Mouse (Mus musculus) liver, adult 2 months (tissue): Measurements from ENCODE around the gene Acp5.

Source experiments
- CTCF ChIP-seq: fragments of 200-500 bp; IDR thresholded peaks from 2 replicates; pipeline ENCODE4 v1.5.1; 2011; ENCODE audit warnings: low read depth, low read length, control low read depth
- POLR2A ChIP-seq: fragments of 200-500 bp; IDR thresholded peaks from 2 replicates; pipeline ENCODE4 v1.6.1; 2011; ENCODE audit warnings: low read length, control low read depth; ENCODE audit not compliant: insufficient read depth; ENCODE audit errors: extremely low read depth

DNA sequence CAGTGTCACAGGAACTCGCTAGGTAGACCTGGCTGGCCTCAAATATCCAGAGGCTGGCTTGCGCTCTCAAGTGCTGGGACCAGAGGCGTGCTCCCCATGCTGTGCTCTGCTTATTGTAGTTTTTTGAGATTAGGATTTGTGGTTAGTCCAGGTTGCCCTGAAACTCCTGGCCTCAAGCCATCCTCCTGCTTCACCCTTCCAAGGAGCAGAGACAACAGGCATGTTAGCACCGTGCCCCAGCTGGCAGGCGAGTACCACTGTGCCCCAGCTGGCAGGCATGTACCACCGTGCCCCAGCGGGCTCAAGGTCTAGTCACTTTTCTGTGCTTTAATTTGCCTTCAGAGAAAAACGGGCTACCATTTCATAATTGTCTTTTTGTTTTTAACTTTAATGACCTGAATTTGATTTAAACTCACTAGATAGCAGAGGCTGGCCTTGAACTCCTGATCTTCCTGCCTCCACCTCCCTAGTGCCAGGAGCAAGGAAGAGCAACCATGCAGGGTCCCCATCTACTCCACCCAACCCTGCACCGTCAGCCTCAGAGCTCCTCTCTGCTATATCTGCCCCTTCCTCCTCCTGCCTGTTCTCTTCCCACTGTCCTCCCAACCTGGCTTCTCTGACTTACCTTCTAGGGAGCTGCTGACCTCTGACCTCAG lies 395 bp downstream of the Acp5 start:
- no peak for TF ChIP-seq CTCF
- TF ChIP-seq POLR2A: no peak
